Mouse (Mus musculus): ENCODE measurements at regions not wholly inside any gene's neighbourhood (a gene's known extent, or its start where the extent isn't known, plus 50 kb on each side); places are given as distances from the start of the nearest gene placed in this dataset.

DNA sequence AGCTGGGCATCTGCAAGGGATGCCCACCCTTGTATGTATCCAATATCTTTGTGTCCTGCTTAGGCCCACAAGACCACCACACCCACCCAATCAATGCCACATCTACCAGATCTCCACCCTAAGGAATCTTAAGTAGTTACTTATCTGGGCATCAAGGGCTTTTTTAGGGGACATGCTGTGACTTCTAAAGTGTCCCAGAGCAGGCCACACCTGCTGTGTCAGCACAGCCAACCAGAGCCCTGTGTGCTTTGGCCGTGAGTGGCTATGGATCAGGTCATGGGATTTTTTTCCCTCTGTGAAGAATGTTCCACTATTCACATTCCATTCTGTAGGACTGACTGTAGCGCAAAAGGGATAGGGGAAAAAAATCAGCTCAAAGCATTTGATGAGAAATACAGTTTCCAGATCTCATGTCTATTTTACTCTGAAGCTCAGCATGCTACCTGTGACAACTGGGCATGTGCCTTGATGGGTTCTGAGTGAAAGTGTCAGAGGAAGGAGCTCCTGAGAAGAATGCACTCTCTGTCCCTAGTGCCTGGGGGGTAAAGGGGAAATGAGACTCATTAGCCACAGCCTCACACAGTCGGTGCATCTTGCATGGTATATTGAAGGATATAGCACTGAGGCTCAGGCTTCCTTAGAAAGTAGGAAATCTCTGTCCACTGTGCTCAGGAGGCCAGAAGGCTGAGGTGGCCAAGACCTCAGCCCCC, 168.1 kb downstream of the Rnf152 start:
- H3K9me3 ChIP-seq (replicated peaks; ENCODE audit: insufficient read depth, low read length) = no peaks in the 10 kb centered on the region
- H3K9ac ChIP-seq (ENCODE audit: control insufficient read depth, low read depth, low read length, poor library complexity, severe bottlenecking) = no peak overlapping the region
- H3K36me3 ChIP-seq (ENCODE audit: control insufficient read depth in 1 of 2, insufficient read depth in 2 of 2, low read length in 2 of 2) = no peaks in the 10 kb centered on the region
- DNase-seq (ENCODE audit: low read depth, low spot score) = no peak
- no peaks in the 10 kb centered on the region for H3K27me3 ChIP-seq (ENCODE audit: control insufficient read depth in 1 of 2, insufficient read depth in 2 of 2, low read length in 2 of 2)
- no peak overlapping the region for H3K4me3 ChIP-seq (ENCODE audit: control insufficient read depth in 1 of 2, insufficient read depth in 1 of 2, low read depth in 2 of 2, low read length in 2 of 2)
- H3K27ac ChIP-seq (ENCODE audit: control insufficient read depth, low read depth, low read length) = no peak overlapping the region
- no peaks in the 10 kb centered on the region for H3K4me1 ChIP-seq (ENCODE audit: control insufficient read depth in 1 of 2, insufficient read depth in 2 of 2, low read length in 2 of 2)
- TF ChIP-seq CHD2 (IDR thresholded peaks at IDR 0.05; ENCODE audit: low read length) (no peak), CTCF (IDR thresholded peaks at IDR 0.05 in 2 of 3, conservative IDR thresholded peaks at IDR 0.05 in 1 of 3; ENCODE audit: control insufficient read depth in 1 of 3, insufficient read depth in 1 of 3, low read depth in 2 of 3, low read length in 3 of 3, poor library complexity in 1 of 3, severe bottlenecking in 1 of 3) (no peak), USF2 (IDR thresholded peaks at IDR 0.05; ENCODE audit: borderline replicate concordance in 1 of 2, insufficient read depth in 1 of 2, low read depth in 1 of 2, low read length in 2 of 2) (no peak), MYC (IDR thresholded peaks at IDR 0.05; ENCODE audit: low read depth, low read length) (no peak), MXI1 (IDR thresholded peaks at IDR 0.05; ENCODE audit: low read depth, low read length) (no peak), KAT2A (conservative IDR thresholded peaks at IDR 0.05; ENCODE audit: low read depth, low read length) (no peak), RAD21 (IDR thresholded peaks at IDR 0.05; ENCODE audit: low read depth, low read length) (no peak), ELF1 (IDR thresholded peaks at IDR 0.05; ENCODE audit: low read depth, low read length) (no peak), ETS1 (IDR thresholded peaks at IDR 0.05; ENCODE audit: low read depth, low read length) (no peak), MYB (IDR thresholded peaks at IDR 0.05; ENCODE audit: low read depth, low read length) (no peak), JUND (IDR thresholded peaks at IDR 0.05; ENCODE audit: low read depth, low read length) (no peak), POLR2AphosphoS5 (IDR thresholded peaks at IDR 0.05; ENCODE audit: borderline replicate concordance, low read depth, low read length) (no peak), RCOR1 (IDR thresholded peaks at IDR 0.05; ENCODE audit: low read depth, low read length) (no peak), E2F4 (IDR thresholded peaks at IDR 0.05; ENCODE audit: borderline replicate concordance, low read depth, low read length) (no peak), ZKSCAN1 (IDR thresholded peaks at IDR 0.05; ENCODE audit: low read depth, low read length) (no peak), UBTF (IDR thresholded peaks at IDR 0.05; ENCODE audit: borderline replicate concordance, insufficient read depth, low read depth, low read length) (no peak)
- no peaks in the 10 kb centered on the region for H3K79me2 ChIP-seq (ENCODE audit: control insufficient read depth, insufficient read depth, low read length, poor library complexity)

GRCm38 (mm10) chr1:105184470-105184869, 172.0 kb downstream of the Rnf152 start:
- Histone ChIP-seq H3K79me2 (ENCODE audit: control insufficient read depth, insufficient read depth, low read length, poor library complexity) (no peaks in the 10 kb centered on the region), H3K27me3 (ENCODE audit: control insufficient read depth in 1 of 2, insufficient read depth in 2 of 2, low read length in 2 of 2) (no peaks in the 10 kb centered on the region), H3K4me1 (ENCODE audit: control insufficient read depth in 1 of 2, insufficient read depth in 2 of 2, low read length in 2 of 2) (no peaks in the 10 kb centered on the region), H3K9me3 (replicated peaks; ENCODE audit: insufficient read depth, low read length) (no peaks in the 10 kb centered on the region), H3K27ac (ENCODE audit: control insufficient read depth, low read depth, low read length) (no peak overlapping the region), H3K36me3 (ENCODE audit: control insufficient read depth in 1 of 2, insufficient read depth in 2 of 2, low read length in 2 of 2) (no peaks in the 10 kb centered on the region), H3K9ac (ENCODE audit: control insufficient read depth, low read depth, low read length, poor library complexity, severe bottlenecking) (no peak overlapping the region), H3K4me3 (ENCODE audit: control insufficient read depth in 1 of 2, insufficient read depth in 1 of 2, low read depth in 2 of 2, low read length in 2 of 2) (no peak overlapping the region)
- no peak for TF ChIP-seq ELF1 (IDR thresholded peaks at IDR 0.05; ENCODE audit: low read depth, low read length)
- TF ChIP-seq CHD1 (IDR thresholded peaks at IDR 0.05; ENCODE audit: low read depth, low read length) = no peak
- TF ChIP-seq POLR2A (IDR thresholded peaks at IDR 0.05; ENCODE audit: control insufficient read depth in 1 of 2, insufficient read depth in 1 of 2, low read depth in 1 of 2, low read length in 2 of 2, poor library complexity in 1 of 2) = no peak
- no peak for TF ChIP-seq MYC (IDR thresholded peaks at IDR 0.05; ENCODE audit: low read depth, low read length)
- no peak for TF ChIP-seq NELFE (IDR thresholded peaks at IDR 0.05; ENCODE audit: low read depth, low read length)
- TF ChIP-seq RAD21 (IDR thresholded peaks at IDR 0.05; ENCODE audit: low read depth, low read length) = no peak
- no peak for TF ChIP-seq MXI1 (IDR thresholded peaks at IDR 0.05; ENCODE audit: low read depth, low read length)
- TF ChIP-seq SMC3 (IDR thresholded peaks at IDR 0.05; ENCODE audit: low read depth, low read length) = no peak
- TF ChIP-seq GABPA (IDR thresholded peaks at IDR 0.05; ENCODE audit: low read depth, low read length) = no peak
- DNase-seq (ENCODE audit: low read depth, low spot score) = no peak

All from MEL (cell line).